Mouse (Mus musculus): Measurements from ENCODE around the gene Acsl6. TPM values are rescaled to one million over a fixed set of nuclear protein-coding genes. Genes with fewer than 3 reads are reported as not detected.

The Acsl6 gene
- polyA plus RNA-seq, 1 experiment: not detected

GRCm38 (mm10) chr11:54413017-54413416 is 109.4 kb downstream of the Acsl6 start:
- TF ChIP-seq GATA1 (IDR thresholded peaks at IDR 0.05; ENCODE audit: low read length): no peak

Other genes with a start within 250 kb of the Acsl6 start
- not detected in 2 replicates for gene Pdlim4, start 234.8 kb upstream of the Acsl6 start, polyA plus RNA-seq (2012)
- gene P4ha2, start 203.7 kb upstream of the Acsl6 start, polyA plus RNA-seq (2012): not detected in 2 replicates
- not detected in 2 replicates for gene Csf2, start 54.1 kb upstream of the Acsl6 start, polyA plus RNA-seq (2012)
- gene Il3, start 36.5 kb upstream of the Acsl6 start, polyA plus RNA-seq (2012): not detected in 2 replicates
- not detected in 2 replicates for gene Meikin, start 66.9 kb downstream of the Acsl6 start, polyA plus RNA-seq (2012)
- gene Fnip1, start 134.4 kb downstream of the Acsl6 start, polyA plus RNA-seq (2012): 0.99 and 1.6 TPM in 2 replicates
- 12.9 and 18.5 TPM in 2 replicates for gene Rapgef6, start 219.0 kb downstream of the Acsl6 start, polyA plus RNA-seq (2012)